Mouse (Mus musculus): ENCODE data around the gene Nmral1. TPM values are rescaled to one million over a fixed set of nuclear protein-coding genes. Genes with fewer than 3 reads are reported as not detected.
"Not testable (repeated sequence)": the region's sequence is repeated elsewhere in the genome, so short reads cannot be mapped to it uniquely, and the experiment has no call there.

The Nmral1 gene
- polyA plus RNA-seq, 1 experiment from 2014 or later: 94.4 TPM

DNA sequence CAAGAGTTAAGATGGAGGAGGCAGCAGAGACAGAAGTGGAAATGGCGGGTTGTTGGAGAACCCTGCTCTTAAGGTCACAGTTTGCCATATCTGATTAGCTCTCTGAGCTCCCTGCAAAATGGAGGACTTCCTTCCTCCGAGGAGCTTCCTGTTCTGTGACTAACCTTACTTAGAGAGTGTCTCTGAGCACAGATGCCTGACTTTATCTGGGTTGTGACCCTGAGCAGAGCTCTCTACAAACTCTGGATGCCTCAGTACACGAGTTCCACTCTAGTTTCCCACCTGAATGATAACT is 3.7 kb upstream of the Nmral1 start:
- Histone ChIP-seq H3K9me3 (ENCODE audit: control insufficient read depth, low read length) (no peaks in the 10 kb centered on the region), H3K27ac (ENCODE audit: low read length) (no peak overlapping the region), H3K9ac (replicated peaks; ENCODE audit: low read depth, low read length) (no peak overlapping the region), H3K4me2 (ENCODE audit: low read length) (no peak overlapping the region), H3K4me1 (replicated peaks; ENCODE audit: control insufficient read depth, insufficient read depth, low read length) (peaks cover 10% of the 10 kb centered on the region), H3K4me3 (replicated peaks; ENCODE audit: low read length) (no peak overlapping the region), H3K27me3 (replicated peaks; ENCODE audit: control insufficient read depth, insufficient read depth, low read length) (no peaks in the 10 kb centered on the region), H3K36me3 (ENCODE audit: control insufficient read depth, insufficient read depth) (no peaks in the 10 kb centered on the region)
- WGBS: 85% methylated on average over 3 of the region's 3 CpGs
- no peak for ATAC-seq

DNA sequence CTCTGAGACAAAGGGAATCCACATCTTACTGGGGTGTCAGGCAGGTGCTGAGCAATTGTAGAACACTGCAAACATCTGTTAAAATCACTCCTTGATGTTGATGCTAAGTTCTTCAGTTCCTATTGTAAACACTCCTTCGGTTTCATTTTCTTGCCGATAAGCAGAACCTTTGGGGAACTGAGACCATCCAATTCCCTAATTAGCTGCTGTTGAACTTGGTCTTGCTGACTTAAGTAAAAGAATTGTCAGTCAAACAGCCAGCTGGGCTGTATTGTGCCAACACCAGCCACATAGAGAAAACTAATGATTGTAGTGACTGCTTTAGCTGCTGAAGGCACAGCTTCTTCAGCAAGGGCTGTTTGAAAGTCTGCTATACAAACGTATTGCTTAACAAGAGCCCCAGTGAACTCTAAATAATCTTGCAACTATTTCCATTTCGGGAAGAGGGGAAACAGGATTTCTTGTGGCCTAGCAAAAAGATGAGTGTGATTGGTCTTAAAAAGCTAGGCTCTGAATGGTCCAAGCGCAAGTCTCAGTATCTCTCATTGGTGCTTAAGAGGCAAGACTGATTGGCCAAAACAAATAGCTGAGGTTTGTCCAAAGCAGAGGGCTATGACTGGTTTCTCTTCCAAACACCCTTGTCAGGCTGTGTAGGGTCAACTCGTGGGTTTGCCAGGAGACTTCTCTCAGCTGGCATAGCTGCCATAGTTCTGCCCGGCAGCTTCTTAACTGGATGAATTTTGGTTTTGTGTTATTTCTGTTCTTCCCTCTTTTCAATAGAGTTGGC is 3.2 kb upstream of the Nmral1 start:
- Histone ChIP-seq H3K9ac (replicated peaks; ENCODE audit: low read depth, low read length) (no peak overlapping the region), H3K36me3 (ENCODE audit: control insufficient read depth, insufficient read depth) (no peaks in the 10 kb centered on the region), H3K4me1 (replicated peaks; ENCODE audit: control insufficient read depth, insufficient read depth, low read length) (peaks cover 11% of the 10 kb centered on the region), H3K4me2 (ENCODE audit: low read length) (no peak overlapping the region), H3K4me3 (replicated peaks; ENCODE audit: low read length) (no peak overlapping the region), H3K9me3 (ENCODE audit: control insufficient read depth, low read length) (no peaks in the 10 kb centered on the region), H3K27ac (ENCODE audit: low read length) (no peak overlapping the region), H3K27me3 (replicated peaks; ENCODE audit: control insufficient read depth, insufficient read depth, low read length) (no peaks in the 10 kb centered on the region)
- no peak for ATAC-seq
- 62% methylated on average over 7 of the region's 7 CpGs for WGBS

DNA sequence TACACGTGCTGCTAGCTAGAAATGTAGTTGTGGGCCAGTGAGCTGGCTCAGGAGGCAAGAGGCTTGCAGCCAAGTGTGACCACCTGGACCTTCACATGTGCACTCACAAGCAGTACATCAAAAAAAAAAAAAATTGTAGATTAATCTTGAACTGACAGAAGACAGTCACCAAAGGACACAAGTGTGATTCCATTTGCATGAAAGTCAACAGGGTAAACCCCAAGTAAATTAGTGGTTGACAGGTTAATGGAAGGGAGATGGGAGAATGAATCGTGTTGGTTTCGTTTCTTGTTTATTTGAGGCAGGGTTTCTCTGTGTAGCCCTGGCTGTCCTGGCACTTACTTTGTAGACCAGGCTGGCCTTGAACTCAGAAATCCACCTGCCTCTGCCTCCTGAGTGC is 1.3 kb downstream of the Nmral1 start:
- H3K27me3 ChIP-seq (replicated peaks; ENCODE audit: control insufficient read depth, insufficient read depth, low read length): no peaks in the 10 kb centered on the region
- peak overlapping the region; percentile 71 for H3K4me2 ChIP-seq (ENCODE audit: low read length)
- H3K9ac ChIP-seq (replicated peaks; ENCODE audit: low read depth, low read length): no peak overlapping the region; the same call in 1 of the 2 replicates
- H3K4me1 ChIP-seq (replicated peaks; ENCODE audit: control insufficient read depth, insufficient read depth, low read length): peaks cover 7% of the 10 kb centered on the region
- no peak for ATAC-seq
- WGBS: 53% methylated on average over 3 of the region's 3 CpGs
- no peaks in the 10 kb centered on the region for H3K9me3 ChIP-seq (ENCODE audit: control insufficient read depth, low read length)
- peak overlapping the region; percentile 59 for H3K4me3 ChIP-seq (replicated peaks; ENCODE audit: low read length)
- H3K27ac ChIP-seq (ENCODE audit: low read length): no peak overlapping the region
- peaks cover 7% of the 10 kb centered on the region for H3K36me3 ChIP-seq (ENCODE audit: control insufficient read depth, insufficient read depth)

DNA sequence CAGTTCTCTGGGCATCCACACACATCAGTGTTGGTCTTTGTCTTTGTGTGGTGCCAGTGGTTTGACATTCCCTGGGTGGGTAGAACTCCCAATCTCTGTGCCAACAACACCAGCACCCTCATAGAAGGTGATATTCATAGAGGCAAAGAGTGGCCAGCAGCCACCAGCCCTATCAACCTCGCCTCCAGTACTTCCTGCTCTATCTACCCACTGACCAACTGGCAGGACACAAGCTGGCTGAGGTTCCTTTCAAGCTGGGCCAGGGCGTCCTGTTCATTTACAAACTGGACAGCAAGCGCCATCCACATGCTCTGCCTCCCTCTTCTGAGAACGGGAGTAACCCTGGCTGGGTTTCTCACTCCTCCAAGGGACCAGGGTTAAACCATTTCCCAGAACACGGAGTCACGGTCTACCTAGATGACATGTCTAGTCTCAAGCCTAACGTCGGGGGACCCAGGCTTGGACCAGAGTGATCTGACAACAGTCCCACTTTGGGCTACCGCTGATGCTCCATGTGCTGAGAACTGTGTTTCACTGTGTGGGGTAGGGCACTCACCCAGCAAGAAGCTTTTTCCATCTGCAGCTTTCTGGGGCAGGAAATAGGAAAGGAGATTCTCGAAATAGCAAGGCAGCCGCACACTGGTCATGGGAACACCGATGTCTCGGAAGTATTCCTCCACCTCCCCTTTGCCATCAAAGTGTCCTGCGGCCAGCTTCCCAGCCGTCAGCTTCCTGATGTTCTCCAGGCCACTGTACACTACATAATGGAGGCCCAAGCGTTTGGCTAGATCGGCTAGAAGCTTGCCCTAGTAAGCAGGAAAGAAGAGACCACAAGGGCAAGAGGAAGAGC is 5.1 kb downstream of the Nmral1 start:
- WGBS: 92% methylated on average over 17 of the region's 17 CpGs
- Histone ChIP-seq H3K27ac (ENCODE audit: low read length) (no peak overlapping the region), H3K27me3 (replicated peaks; ENCODE audit: control insufficient read depth, insufficient read depth, low read length) (no peaks in the 10 kb centered on the region), H3K4me1 (replicated peaks; ENCODE audit: control insufficient read depth, insufficient read depth, low read length) (peaks cover 7% of the 10 kb centered on the region), H3K9ac (replicated peaks; ENCODE audit: low read depth, low read length) (no peak overlapping the region), H3K4me3 (replicated peaks; ENCODE audit: low read length) (no peak overlapping the region), H3K9me3 (ENCODE audit: control insufficient read depth, low read length) (no peaks in the 10 kb centered on the region), H3K36me3 (ENCODE audit: control insufficient read depth, insufficient read depth) (peaks cover 21% of the 10 kb centered on the region), H3K4me2 (ENCODE audit: low read length) (no peak overlapping the region)
- ATAC-seq: no peak

DNA sequence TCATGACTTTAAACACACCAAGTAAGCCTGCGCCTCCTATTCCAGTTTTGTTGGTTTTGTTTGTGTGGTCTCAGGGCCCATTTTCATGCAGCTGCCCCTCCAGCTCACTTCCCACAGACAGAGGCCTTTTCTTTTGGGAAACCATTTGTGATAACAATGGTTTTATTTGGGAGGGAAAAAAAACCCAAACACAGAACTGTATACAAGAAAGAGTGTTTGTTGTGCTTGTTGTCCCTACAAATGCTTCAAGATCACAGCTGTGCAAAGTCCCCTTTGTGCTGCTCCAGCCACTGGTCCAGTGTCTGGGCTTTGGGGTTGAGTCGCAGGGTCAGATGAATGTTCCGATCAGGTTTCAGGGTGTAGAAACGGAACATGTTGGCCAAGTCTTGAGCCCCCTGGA is 8.0 kb downstream of the Nmral1 start:
- Histone ChIP-seq H3K4me2 (ENCODE audit: low read length) (no peak overlapping the region), H3K27ac (ENCODE audit: low read length) (no peak overlapping the region), H3K4me3 (replicated peaks; ENCODE audit: low read length) (no peak overlapping the region), H3K27me3 (replicated peaks; ENCODE audit: control insufficient read depth, insufficient read depth, low read length) (no peaks in the 10 kb centered on the region), H3K4me1 (replicated peaks; ENCODE audit: control insufficient read depth, insufficient read depth, low read length) (no peaks in the 10 kb centered on the region), H3K9ac (replicated peaks; ENCODE audit: low read depth, low read length) (no peak overlapping the region), H3K36me3 (ENCODE audit: control insufficient read depth, insufficient read depth) (peaks cover 24% of the 10 kb centered on the region), H3K9me3 (ENCODE audit: control insufficient read depth, low read length) (no peaks in the 10 kb centered on the region)
- ATAC-seq: no peak
- WGBS: 94% methylated on average over 4 of the region's 4 CpGs

DNA sequence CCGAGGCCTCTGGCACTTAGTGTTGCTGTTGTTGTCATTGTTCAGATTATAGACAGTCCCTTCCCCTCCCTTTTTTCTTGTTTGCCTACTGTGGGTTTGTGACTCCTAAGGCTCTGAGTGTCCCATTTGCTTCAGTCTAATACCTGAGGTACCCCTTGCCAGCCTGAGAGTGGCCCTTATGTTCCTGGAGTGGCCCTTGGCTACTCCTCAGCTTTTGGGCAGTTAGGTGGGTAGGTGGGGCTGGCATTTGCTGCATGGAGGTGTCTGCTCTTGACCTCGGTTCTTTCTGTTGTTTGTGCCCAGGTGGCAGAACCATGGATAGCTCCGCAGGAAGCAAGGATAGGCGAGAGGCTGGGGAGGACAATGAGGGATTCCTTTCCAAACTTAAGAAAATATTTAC is 13.6 kb downstream of the Nmral1 start:
- no peak overlapping the region for H3K27ac ChIP-seq (ENCODE audit: low read length)
- H3K4me3 ChIP-seq (replicated peaks; ENCODE audit: low read length): no peak overlapping the region
- H3K36me3 ChIP-seq (ENCODE audit: control insufficient read depth, insufficient read depth): peaks cover 33% of the 10 kb centered on the region
- no peak overlapping the region for H3K9ac ChIP-seq (replicated peaks; ENCODE audit: low read depth, low read length)
- H3K4me2 ChIP-seq (ENCODE audit: low read length): no peak overlapping the region
- no peaks in the 10 kb centered on the region for H3K4me1 ChIP-seq (replicated peaks; ENCODE audit: control insufficient read depth, insufficient read depth, low read length)
- WGBS: 70% methylated on average over 4 of the region's 4 CpGs
- ATAC-seq: no peak
- H3K27me3 ChIP-seq (replicated peaks; ENCODE audit: control insufficient read depth, insufficient read depth, low read length): no peaks in the 10 kb centered on the region
- no peaks in the 10 kb centered on the region for H3K9me3 ChIP-seq (ENCODE audit: control insufficient read depth, low read length)

DNA sequence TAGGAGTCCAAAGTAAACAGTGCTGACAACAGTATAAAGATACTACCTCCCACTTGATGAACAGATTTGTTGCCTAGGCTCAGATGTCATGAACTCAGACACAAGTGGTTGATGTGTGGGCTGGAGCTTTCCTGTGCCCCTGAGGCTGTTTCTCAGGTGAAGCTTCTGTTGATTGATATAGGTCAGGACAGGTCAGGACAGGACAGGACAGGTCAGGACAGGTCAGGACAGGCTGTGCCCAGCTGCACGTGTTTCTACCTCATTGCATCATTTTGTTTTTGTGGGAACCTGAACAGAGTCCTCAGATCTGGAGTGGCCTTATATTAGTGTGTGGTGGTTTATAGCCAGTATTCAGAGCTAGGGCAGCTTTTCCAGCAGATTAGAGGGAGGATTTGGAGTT is 16.5 kb downstream of the Nmral1 start:
- no peak overlapping the region for H3K9ac ChIP-seq (replicated peaks; ENCODE audit: low read depth, low read length)
- no peaks in the 10 kb centered on the region for H3K9me3 ChIP-seq (ENCODE audit: control insufficient read depth, low read length)
- no peaks in the 10 kb centered on the region for H3K27me3 ChIP-seq (replicated peaks; ENCODE audit: control insufficient read depth, insufficient read depth, low read length)
- H3K36me3 ChIP-seq (ENCODE audit: control insufficient read depth, insufficient read depth): peaks cover 42% of the 10 kb centered on the region
- no peak overlapping the region for H3K27ac ChIP-seq (ENCODE audit: low read length)
- H3K4me1 ChIP-seq (replicated peaks; ENCODE audit: control insufficient read depth, insufficient read depth, low read length): no peaks in the 10 kb centered on the region
- no peak overlapping the region for H3K4me3 ChIP-seq (replicated peaks; ENCODE audit: low read length)
- ATAC-seq: no peak
- H3K4me2 ChIP-seq (ENCODE audit: low read length): no peak overlapping the region
- 74% methylated on average over 1 of the region's 1 CpGs for WGBS

DNA sequence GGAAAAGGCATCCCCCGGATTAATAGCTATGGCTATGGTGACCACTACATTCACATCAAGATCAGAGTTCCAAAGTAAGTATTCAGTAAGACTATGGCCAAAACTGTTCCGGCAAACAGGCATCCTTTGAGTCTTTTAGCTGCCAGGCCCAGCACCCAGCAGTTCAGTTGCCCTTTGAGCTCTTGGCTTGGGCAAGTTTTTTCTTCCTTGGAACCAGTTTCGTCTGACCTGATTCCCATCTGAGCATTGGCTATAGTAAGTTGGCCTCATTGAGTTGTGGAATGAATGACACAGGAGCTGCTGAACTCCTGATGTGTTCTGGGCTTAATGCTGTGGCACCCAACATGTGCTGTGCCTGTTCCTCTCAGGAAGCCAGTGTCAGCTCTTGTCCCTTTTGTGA is 17.9 kb downstream of the Nmral1 start:
- Histone ChIP-seq H3K9ac (replicated peaks; ENCODE audit: low read depth, low read length) (no peak overlapping the region), H3K4me3 (replicated peaks; ENCODE audit: low read length) (no peak overlapping the region), H3K36me3 (ENCODE audit: control insufficient read depth, insufficient read depth) (peaks cover 47% of the 10 kb centered on the region), H3K4me2 (ENCODE audit: low read length) (no peak overlapping the region), H3K4me1 (replicated peaks; ENCODE audit: control insufficient read depth, insufficient read depth, low read length) (no peaks in the 10 kb centered on the region), H3K27ac (ENCODE audit: low read length) (no peak overlapping the region), H3K9me3 (ENCODE audit: control insufficient read depth, low read length) (no peaks in the 10 kb centered on the region), H3K27me3 (replicated peaks; ENCODE audit: control insufficient read depth, insufficient read depth, low read length) (no peaks in the 10 kb centered on the region)
- no peak for ATAC-seq
- 94% methylated on average over 3 of the region's 3 CpGs for WGBS

DNA sequence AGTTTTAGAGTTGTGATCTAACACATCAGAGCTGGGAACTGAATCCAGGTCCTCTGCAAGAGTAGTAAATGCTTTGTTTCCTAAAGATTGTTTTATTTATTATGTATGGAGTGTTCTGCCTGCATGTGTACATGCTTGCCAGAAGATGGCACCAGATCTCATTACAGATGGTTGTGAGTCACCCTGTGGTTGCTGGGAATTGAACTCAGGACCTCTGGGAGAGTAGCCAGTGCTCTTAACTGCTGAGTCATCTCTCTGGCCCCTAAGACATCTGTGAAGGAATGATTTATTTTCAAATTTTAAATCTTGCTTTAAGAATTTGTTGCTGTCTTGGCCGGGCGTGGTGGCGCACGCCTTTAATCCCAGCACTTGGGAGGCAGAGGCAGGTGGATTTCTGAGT is 29.8 kb downstream of the Nmral1 start:
- not testable (repeated sequence) for H3K4me2 ChIP-seq (ENCODE audit: low read length); ATAC-seq; H3K9me3 ChIP-seq (ENCODE audit: control insufficient read depth, low read length); H3K27ac ChIP-seq (ENCODE audit: low read length); H3K9ac ChIP-seq (replicated peaks; ENCODE audit: low read depth, low read length); H3K4me1 ChIP-seq (replicated peaks; ENCODE audit: control insufficient read depth, insufficient read depth, low read length); H3K4me3 ChIP-seq (replicated peaks; ENCODE audit: low read length); H3K27me3 ChIP-seq (replicated peaks; ENCODE audit: control insufficient read depth, insufficient read depth, low read length)
- H3K36me3 ChIP-seq (ENCODE audit: control insufficient read depth, insufficient read depth): peaks cover 30% of the 10 kb centered on the region
- 100% methylated on average over 4 of the region's 4 CpGs for WGBS
